Mouse (Mus musculus) layer of hippocampus, adult 9-11 months (tissue): ENCODE measurements at regions not wholly inside any gene's neighbourhood (a gene's known extent, or its start where the extent isn't known, plus 50 kb on each side); places are given as distances from the start of the nearest gene placed in this dataset.

Experiments used
- DNase-seq: peaks from one replicate; pipeline ENCODE4 v3.0.0; 2022

- no peak for DNase-seq
Observed at GRCm38 (mm10) chr1:114287349-114287748, 1397.2 kb upstream of the Cntnap5a start.

- DNase-seq: peak; percentile 87
Observed at GRCm38 (mm10) chr1:114330541-114330940, 1354.0 kb upstream of the Cntnap5a start.

GRCm38 (mm10) chr1:114358215-114358995, 1326.2 kb upstream of the Cntnap5a start:
- DNase-seq: no peak

DNA sequence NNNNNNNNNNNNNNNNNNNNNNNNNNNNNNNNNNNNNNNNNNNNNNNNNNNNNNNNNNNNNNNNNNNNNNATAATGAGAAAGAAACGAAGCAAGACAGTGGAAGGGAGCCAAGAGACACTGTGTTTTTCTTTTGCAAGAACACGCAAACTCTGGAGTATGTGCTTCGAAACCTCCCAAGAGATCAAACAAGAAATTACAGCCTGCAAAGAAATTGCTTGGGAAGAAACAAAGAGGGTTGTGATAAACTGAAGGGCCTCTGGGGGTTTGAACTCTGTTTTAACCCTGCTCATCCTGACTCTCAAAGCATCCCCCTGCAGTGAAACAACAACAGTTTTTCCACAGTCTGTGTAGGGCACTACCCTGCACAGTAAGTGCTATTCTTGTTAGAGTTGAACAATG, 1292.5 kb upstream of the Cntnap5a start:
- DNase-seq: no peak
